Mouse (Mus musculus) myocyte (in vitro differentiated cells): ENCODE measurements around the gene Rimbp2. TPM values are rescaled to one million over a fixed set of nuclear protein-coding genes. Genes with fewer than 3 reads are reported as not detected.

Experiments used
- H3K27me3 ChIP-seq: one replicate; pipeline ENCODE4 v1.6.1; 2011; ENCODE audit not compliant: control insufficient read depth, insufficient read depth, insufficient read length
- H3K36me3 ChIP-seq: one replicate; pipeline ENCODE4 v1.6.1; 2011; ENCODE audit not compliant: control insufficient read depth, insufficient read depth
- H3K4me2 ChIP-seq: one replicate; pipeline ENCODE4 v1.6.1; 2011; ENCODE audit warnings: low read depth, control low read depth
- H3K4me3 ChIP-seq: one replicate; pipeline ENCODE4 v1.5.1; 2011; ENCODE audit warnings: mild to moderate bottlenecking, control low read depth, moderate library complexity
- H3K79me2 ChIP-seq: one replicate; pipeline ENCODE4 v1.6.1; 2011; ENCODE audit not compliant: control insufficient read depth, insufficient read depth
- H3ac ChIP-seq: one replicate; pipeline ENCODE4 v1.6.1; 2011; ENCODE audit not compliant: control insufficient read depth, insufficient read length
- CEBPB ChIP-seq: IDR thresholded peaks from 2 replicates; pipeline ENCODE4 v1.6.1; 2011; ENCODE audit warnings: mild to moderate bottlenecking, moderate library complexity; ENCODE audit not compliant: poor library complexity, insufficient read depth, severe bottlenecking
- E2F4 ChIP-seq: IDR thresholded peaks from one replicate; pipeline ENCODE4 v1.6.1; 2011; ENCODE audit warnings: mild to moderate bottlenecking, control low read depth, moderate library complexity; ENCODE audit not compliant: insufficient read depth
- MAX ChIP-seq: IDR thresholded peaks from one replicate; pipeline ENCODE4 v1.6.1; 2011; ENCODE audit warnings: low read depth, mild to moderate bottlenecking, control low read depth
- MYOD1 ChIP-seq, 3 experiments: IDR thresholded peaks; one replicate each; pipeline ENCODE4 v1.6.1; 2011; ENCODE audit warnings: control low read depth in 2 of 3, low read depth in 2 of 3, mild to moderate bottlenecking in 2 of 3, moderate library complexity in 1 of 3; ENCODE audit not compliant: insufficient read length in 2 of 3, control insufficient read depth in 1 of 3
- MYOG ChIP-seq, 3 experiments: IDR thresholded peaks; one replicate each; pipeline ENCODE4 v1.6.1; 2011; ENCODE audit warnings: control low read depth in 2 of 3, low read depth in 2 of 3, mild to moderate bottlenecking in 2 of 3; ENCODE audit not compliant: insufficient read length in 2 of 3, control insufficient read depth in 1 of 3, insufficient read depth in 1 of 3
- POLR2A ChIP-seq: IDR thresholded peaks from one replicate; pipeline ENCODE4 v1.6.1; 2011; ENCODE audit warnings: low read depth, mild to moderate bottlenecking, control low read depth, moderate library complexity; ENCODE audit not compliant: insufficient read length
- POLR2AphosphoS2 ChIP-seq: IDR thresholded peaks from one replicate; pipeline ENCODE4 v1.6.1; 2011; ENCODE audit warnings: low read depth, control low read depth; ENCODE audit not compliant: insufficient read length
- REST ChIP-seq: IDR thresholded peaks from one replicate; pipeline ENCODE4 v1.6.1; 2011; ENCODE audit warnings: mild to moderate bottlenecking, control low read depth, moderate library complexity; ENCODE audit not compliant: insufficient read depth, insufficient read length
- SRF ChIP-seq: IDR thresholded peaks from one replicate; pipeline ENCODE4 v1.6.1; 2011; ENCODE audit warnings: low read depth; ENCODE audit not compliant: control insufficient read depth, insufficient read length
- TCF12 ChIP-seq: IDR thresholded peaks from one replicate; pipeline ENCODE4 v1.6.1; 2011; ENCODE audit warnings: mild to moderate bottlenecking, control low read depth; ENCODE audit not compliant: poor library complexity, insufficient read depth, severe bottlenecking
- TCF3 ChIP-seq: IDR thresholded peaks from one replicate; pipeline ENCODE4 v1.6.1; 2011; ENCODE audit warnings: low read depth, control low read depth; ENCODE audit not compliant: insufficient read length
- USF1 ChIP-seq: IDR thresholded peaks from one replicate; pipeline ENCODE4 v1.6.1; 2011; ENCODE audit warnings: low read depth, mild to moderate bottlenecking, control low read depth, moderate library complexity
- polyA plus RNA-seq: library from polyadenylated mRNA; unstranded; fragments of >200 nt; fragmentation: generic; extraction: Trizol; gene quantifications from one replicate; pipeline ENCODE4 v1.2.1, GENCODE M21; 2012; ENCODE audit warnings: missing spikeins

Rimbp2 gene
- polyA plus RNA-seq, 1 experiment = not detected

DNA sequence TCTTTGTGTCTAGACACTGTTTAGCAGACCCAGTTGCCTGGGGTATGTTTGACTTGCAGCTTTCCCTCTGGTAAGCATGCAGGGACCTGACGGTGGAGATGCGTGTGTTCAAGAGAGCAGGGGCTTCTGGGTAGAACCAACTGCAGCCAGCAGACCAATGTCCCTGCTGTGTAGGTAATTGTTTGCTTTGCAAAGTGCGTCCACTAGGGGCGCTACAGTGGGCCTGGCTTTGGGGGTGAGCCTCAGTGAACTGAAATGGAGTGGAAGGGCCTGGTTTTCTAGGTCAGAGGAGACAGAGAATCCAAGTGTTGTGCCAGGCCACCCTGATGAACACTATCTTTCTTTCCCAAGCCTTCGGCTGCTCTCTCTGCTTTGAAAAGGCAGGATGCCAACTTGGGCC lies 143.9 kb downstream of the Rimbp2 start:
- H3K27me3 ChIP-seq = no peaks in the 10 kb centered on the region
- no peak overlapping the region for H3K4me2 ChIP-seq
- H3K4me3 ChIP-seq = no peak overlapping the region
- no peak overlapping the region for H3ac ChIP-seq
- H3K36me3 ChIP-seq = no peaks in the 10 kb centered on the region
- no peak for TF ChIP-seq MYOD1 (IDR thresholded peaks at IDR 0.05; ENCODE audit: control insufficient read depth in 1 of 3, insufficient read length in 2 of 3, low read depth in 2 of 3)
- no peaks in the 10 kb centered on the region for H3K79me2 ChIP-seq

DNA sequence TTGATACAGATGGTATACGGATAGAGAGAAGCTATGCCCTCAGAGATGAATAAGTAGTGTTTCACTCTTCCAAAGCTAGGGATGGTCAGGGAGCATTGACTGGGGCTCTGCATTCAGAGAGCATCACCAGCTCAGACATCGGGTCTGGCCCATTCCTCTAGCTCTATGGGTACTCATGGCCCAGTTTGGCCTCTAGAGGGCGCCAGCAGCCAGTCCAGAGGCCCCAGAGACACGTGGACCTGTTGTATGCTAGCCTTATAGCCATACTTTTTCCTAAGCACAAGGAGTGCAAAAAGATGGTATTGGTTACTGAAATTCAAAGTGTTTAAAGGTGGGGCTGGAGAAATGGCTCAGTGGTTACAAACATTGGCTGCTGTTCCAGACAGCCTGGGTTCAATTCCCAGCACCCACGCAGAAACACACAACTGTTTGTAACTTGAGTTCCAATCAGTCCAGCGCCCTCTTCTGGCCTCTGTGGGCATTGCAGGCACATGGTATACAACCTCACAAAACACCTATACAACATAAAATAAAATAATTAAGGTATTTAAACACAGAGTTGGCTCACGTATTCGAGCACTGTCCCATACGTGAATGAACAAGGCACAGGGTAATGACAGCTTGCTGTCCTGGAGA lies 144.6 kb downstream of the Rimbp2 start:
- H3K4me2 ChIP-seq = no peak overlapping the region
- no peaks in the 10 kb centered on the region for H3K79me2 ChIP-seq
- H3ac ChIP-seq = no peak overlapping the region
- no peak overlapping the region for H3K4me3 ChIP-seq
- no peaks in the 10 kb centered on the region for H3K27me3 ChIP-seq
- TF ChIP-seq POLR2AphosphoS2 = no peak
- no peak for TF ChIP-seq USF1
- TF ChIP-seq E2F4 = no peak
- TF ChIP-seq MYOD1 (IDR thresholded peaks at IDR 0.05; ENCODE audit: control insufficient read depth in 1 of 3, insufficient read length in 2 of 3, low read depth in 2 of 3) = no peak
- TF ChIP-seq MAX = no peak
- no peak for TF ChIP-seq REST
- no peak for TF ChIP-seq POLR2A
- TF ChIP-seq CEBPB = no peak
- no peak for TF ChIP-seq TCF3
- no peak for TF ChIP-seq SRF
- TF ChIP-seq TCF12 = no peak
- no peak for TF ChIP-seq MYOG (IDR thresholded peaks at IDR 0.05; ENCODE audit: control insufficient read depth in 1 of 3, insufficient read depth in 1 of 3, insufficient read length in 2 of 3, low read depth in 2 of 3)
- no peaks in the 10 kb centered on the region for H3K36me3 ChIP-seq

DNA sequence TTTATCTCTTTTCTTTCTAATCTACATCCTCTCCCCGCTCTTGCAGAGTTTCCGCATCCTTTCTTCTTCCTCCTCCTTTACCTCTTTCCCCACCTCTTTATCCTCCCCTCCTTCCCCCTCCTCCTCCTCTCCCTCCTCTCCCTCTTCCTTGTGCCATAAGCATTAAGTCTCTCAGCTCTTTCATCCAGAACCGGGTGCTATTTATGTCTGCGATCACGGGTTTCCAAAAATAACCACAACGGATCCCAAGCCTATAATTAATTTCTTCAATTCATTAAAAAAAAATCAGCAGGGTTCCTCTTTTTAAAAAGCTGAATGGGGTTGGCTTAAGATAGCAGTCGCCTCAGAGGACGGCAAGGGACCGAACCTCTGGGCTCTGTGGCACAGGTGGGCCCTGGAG lies 145.9 kb downstream of the Rimbp2 start:
- Histone ChIP-seq H3ac (no peak overlapping the region), H3K4me3 (no peak overlapping the region), H3K79me2 (no peaks in the 10 kb centered on the region), H3K4me2 (no peak overlapping the region), H3K36me3 (no peaks in the 10 kb centered on the region), H3K27me3 (no peaks in the 10 kb centered on the region)
- TF ChIP-seq TCF12 (no peak), E2F4 (no peak), CEBPB (no peak), MYOG (IDR thresholded peaks at IDR 0.05; ENCODE audit: control insufficient read depth in 1 of 3, insufficient read depth in 1 of 3, insufficient read length in 2 of 3, low read depth in 2 of 3) (no peak), MYOD1 (IDR thresholded peaks at IDR 0.05; ENCODE audit: control insufficient read depth in 1 of 3, insufficient read length in 2 of 3, low read depth in 2 of 3) (no peak), POLR2AphosphoS2 (no peak), USF1 (no peak), REST (no peak), MAX (no peak), SRF (no peak), TCF3 (no peak), POLR2A (no peak)

DNA sequence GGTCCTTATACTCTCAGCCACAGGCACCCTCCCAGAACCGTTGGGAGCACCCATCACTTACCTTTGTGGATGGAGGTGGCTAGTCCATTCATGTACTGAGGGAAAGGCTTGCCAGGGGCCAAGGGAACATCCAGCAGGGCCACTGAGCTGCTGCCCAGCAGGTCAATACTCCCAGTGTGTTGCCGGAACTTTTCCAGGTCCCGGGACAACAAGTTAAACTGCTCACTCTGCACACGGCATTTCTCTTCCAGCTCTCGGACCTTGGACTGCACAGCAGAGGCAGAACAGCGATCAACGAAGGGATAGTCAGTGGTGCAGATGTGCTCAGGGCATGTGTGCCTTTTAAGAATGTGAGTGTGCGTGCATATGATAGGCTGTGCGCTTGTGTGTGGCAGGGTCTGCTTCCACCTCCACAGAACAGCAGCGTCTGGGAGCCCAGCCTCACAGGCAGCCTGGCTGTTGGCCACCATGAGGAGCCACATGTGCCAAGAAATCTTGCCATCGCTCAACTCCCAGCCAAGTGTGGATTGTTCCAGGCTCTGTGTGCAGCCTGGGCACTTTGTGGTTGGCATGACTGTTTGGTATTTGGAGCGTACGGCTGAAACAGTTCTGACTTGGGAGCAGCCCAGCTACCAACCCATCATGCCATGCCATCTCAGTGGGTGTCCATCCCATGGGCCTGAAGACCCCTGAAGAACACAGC lies 146.8 kb downstream of the Rimbp2 start:
- H3K36me3 ChIP-seq = no peaks in the 10 kb centered on the region
- no peaks in the 10 kb centered on the region for H3K79me2 ChIP-seq
- no peaks in the 10 kb centered on the region for H3K27me3 ChIP-seq
- H3K4me3 ChIP-seq = no peak overlapping the region
- TF ChIP-seq CEBPB = no peak
- TF ChIP-seq REST = no peak
- no peak for TF ChIP-seq TCF3
- TF ChIP-seq USF1 = no peak
- TF ChIP-seq MYOD1 (IDR thresholded peaks at IDR 0.05; ENCODE audit: control insufficient read depth in 1 of 3, insufficient read length in 2 of 3, low read depth in 2 of 3) = no peak
- no peak for TF ChIP-seq MAX
- no peak for TF ChIP-seq SRF
- TF ChIP-seq MYOG (IDR thresholded peaks at IDR 0.05; ENCODE audit: control insufficient read depth in 1 of 3, insufficient read depth in 1 of 3, insufficient read length in 2 of 3, low read depth in 2 of 3) = no peak
- TF ChIP-seq POLR2A = no peak
- TF ChIP-seq E2F4 = no peak
- no peak for TF ChIP-seq TCF12
- no peak for TF ChIP-seq POLR2AphosphoS2
- no peak overlapping the region for H3ac ChIP-seq
- H3K4me2 ChIP-seq = no peak overlapping the region

DNA sequence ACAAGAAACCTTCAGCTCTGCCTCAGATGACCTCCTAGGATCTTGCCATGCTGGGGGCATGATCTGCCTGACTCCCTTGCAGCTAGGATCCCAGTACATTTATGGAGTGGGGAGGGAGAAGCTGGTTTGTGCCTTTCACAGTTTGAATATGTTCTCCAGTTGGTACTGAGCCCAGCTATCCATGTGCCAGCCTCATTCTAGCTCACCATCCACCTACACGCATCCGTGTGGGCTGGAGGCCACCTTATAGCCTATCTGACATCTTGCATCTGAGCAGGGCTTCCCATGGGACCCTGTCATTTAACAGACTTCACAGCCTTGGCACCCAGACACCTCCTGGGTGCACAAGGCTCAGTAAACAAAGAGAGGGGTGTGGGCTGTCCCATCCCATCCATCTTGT lies 148.2 kb downstream of the Rimbp2 start:
- H3K27me3 ChIP-seq = no peaks in the 10 kb centered on the region
- no peak overlapping the region for H3ac ChIP-seq
- TF ChIP-seq MYOD1 (IDR thresholded peaks at IDR 0.05; ENCODE audit: control insufficient read depth in 1 of 3, insufficient read length in 2 of 3, low read depth in 2 of 3) (no peak), SRF (no peak), E2F4 (no peak), CEBPB (no peak), MYOG (IDR thresholded peaks at IDR 0.05; ENCODE audit: control insufficient read depth in 1 of 3, insufficient read depth in 1 of 3, insufficient read length in 2 of 3, low read depth in 2 of 3) (no peak)
- H3K4me3 ChIP-seq = no peak overlapping the region
- H3K4me2 ChIP-seq = no peak overlapping the region
- no peaks in the 10 kb centered on the region for H3K36me3 ChIP-seq
- H3K79me2 ChIP-seq = no peaks in the 10 kb centered on the region
